Mouse (Mus musculus) limb, embryonic 14.5 days (tissue): ENCODE data around the gene Fam213a. TPM values are rescaled to one million over a fixed set of nuclear protein-coding genes. Genes with fewer than 3 reads are reported as not detected.

Experiments
- ATAC-seq: fragments of 200-750 bp; cut with Nextera tagmentation; 2 replicates; pipeline ENCODE4 v1.8.0; 2017; ENCODE audit warnings: low read depth, moderate number of reproducible peaks, moderate TSS enrichment; ENCODE audit not compliant: low FRiP score
- DNase-seq: peaks from one replicate; pipeline ENCODE4 v3.0.0-alpha.2; 2015; ENCODE audit warnings: low spot score
- H3K27ac ChIP-seq: fragments of 300-500 bp; sonication (generic); replicated peaks from 2 replicates; pipeline ENCODE4 v1.5.1; 2014; ENCODE audit warnings: low read depth, mild to moderate bottlenecking, low read length, moderate library complexity, mixed read lengths
- H3K27me3 ChIP-seq: fragments of 300-500 bp; sonication (generic); 2 replicates; pipeline ENCODE4 v1.6.1; 2014; ENCODE audit warnings: low read length, mixed read lengths; ENCODE audit not compliant: control insufficient read depth, insufficient read depth
- H3K36me3 ChIP-seq: fragments of 300-500 bp; sonication (generic); 2 replicates; pipeline ENCODE4 v1.6.1; 2014; ENCODE audit warnings: mild to moderate bottlenecking, low read length, moderate library complexity, mixed read lengths; ENCODE audit not compliant: control insufficient read depth, insufficient read depth
- H3K4me1 ChIP-seq: fragments of 300-500 bp; sonication (generic); 2 replicates; pipeline ENCODE4 v1.6.1; 2014; ENCODE audit warnings: antibody characterized with exemption, low read length, mixed read lengths; ENCODE audit not compliant: control insufficient read depth, insufficient read depth
- H3K4me2 ChIP-seq: fragments of 300-500 bp; sonication (generic); replicated peaks from 2 replicates; pipeline ENCODE4 v1.6.1; 2014; ENCODE audit warnings: low read depth, mild to moderate bottlenecking, low read length, moderate library complexity; ENCODE audit not compliant: severe bottlenecking
- H3K4me3 ChIP-seq: fragments of 300-500 bp; sonication (generic); replicated peaks from 2 replicates; pipeline ENCODE4 v1.5.1; 2014; ENCODE audit warnings: low read length
- H3K9ac ChIP-seq: fragments of 300-500 bp; sonication (generic); 2 replicates; pipeline ENCODE4 v1.6.1; 2014; ENCODE audit warnings: mild to moderate bottlenecking, low read depth, low read length, moderate library complexity; ENCODE audit not compliant: severe bottlenecking
- H3K9me3 ChIP-seq: fragments of 300-500 bp; sonication (generic); 2 replicates; pipeline ENCODE4 v1.6.1; 2016; ENCODE audit warnings: low read length; ENCODE audit not compliant: control insufficient read depth
- POLR2A ChIP-seq: fragments of 200-500 bp; IDR thresholded peaks from 2 replicates; pipeline ENCODE4 v1.8.0; 2012; ENCODE audit warnings: inconsistent platforms, mild to moderate bottlenecking, moderate library complexity, borderline replicate concordance; ENCODE audit not compliant: insufficient read depth, insufficient read length; ENCODE audit errors: extremely low read depth
- WGBS: fragments of 180-500 bp; shearing (Covaris S2); extraction: QIAGEN DNeasy Blood & Tissue Kit; methylation state at CpG from one replicate; pipeline ENCODE4 v1.1.7; 2014; 5-methylcytosine and 5-hydroxymethylcytosine counted together
- polyA plus RNA-seq, 2 experiments: library from polyadenylated mRNA; depleted of rRNA in 1 of 2; stranded (reverse) in 1 of 2; unstranded in 1 of 2; fragments of >200 nt; fragmentation: Nextera tagmentation in 1 of 2; extraction: Ambion mirVana in 1 of 2; gene quantifications; 2 replicates each; pipeline versions ENCODE4 v1.2.1 to v1.2.3; 2012 to 2014

The Fam213a gene
- polyA plus RNA-seq, 2 experiments, result 19.6 to 27.1 TPM

DNA sequence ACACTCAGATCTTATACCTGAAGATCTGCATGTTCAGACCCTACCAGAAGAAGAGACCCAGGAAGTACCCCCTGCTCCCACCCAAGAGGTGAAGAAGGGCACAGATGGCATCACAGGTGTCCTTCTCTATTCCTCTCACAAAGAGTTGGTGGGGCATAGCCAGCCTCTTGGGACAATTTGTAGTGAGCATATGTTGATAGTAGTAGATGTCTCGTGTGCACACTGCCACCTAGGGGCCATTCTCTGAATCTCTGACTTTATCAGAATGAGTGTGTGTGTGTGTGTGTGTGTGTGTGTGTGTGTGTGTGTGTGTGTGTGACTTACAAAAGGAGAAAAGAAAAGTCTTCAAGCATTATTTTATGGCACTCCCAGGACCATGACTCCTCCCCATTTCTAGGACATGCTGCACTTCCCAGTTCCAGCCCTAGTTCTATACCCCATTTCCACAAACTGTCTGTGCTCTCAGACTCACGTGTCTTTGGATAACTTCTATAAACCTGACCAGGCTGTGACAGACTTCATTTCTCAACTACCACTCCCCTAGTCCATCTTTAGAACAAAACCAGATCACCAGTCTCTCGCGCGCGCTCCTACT is 38.4 kb downstream of the Fam213a start:
- WGBS, result 78% methylated on average over 6 of the region's 6 CpGs
- Histone ChIP-seq H3K9me3 (no peaks in the 10 kb centered on the region), H3K4me2 (no peak overlapping the region), H3K36me3 (no peaks in the 10 kb centered on the region), H3K9ac (no peak overlapping the region), H3K27me3 (no peaks in the 10 kb centered on the region), H3K27ac (no peak overlapping the region), H3K4me1 (peaks cover 3% of the 10 kb centered on the region; the same call in 1 of the 2 replicates), H3K4me3 (no peak overlapping the region)
- TF ChIP-seq POLR2A, result no peak
- DNase-seq, result peak; percentile 82
- ATAC-seq, result peak; percentile 59

DNA sequence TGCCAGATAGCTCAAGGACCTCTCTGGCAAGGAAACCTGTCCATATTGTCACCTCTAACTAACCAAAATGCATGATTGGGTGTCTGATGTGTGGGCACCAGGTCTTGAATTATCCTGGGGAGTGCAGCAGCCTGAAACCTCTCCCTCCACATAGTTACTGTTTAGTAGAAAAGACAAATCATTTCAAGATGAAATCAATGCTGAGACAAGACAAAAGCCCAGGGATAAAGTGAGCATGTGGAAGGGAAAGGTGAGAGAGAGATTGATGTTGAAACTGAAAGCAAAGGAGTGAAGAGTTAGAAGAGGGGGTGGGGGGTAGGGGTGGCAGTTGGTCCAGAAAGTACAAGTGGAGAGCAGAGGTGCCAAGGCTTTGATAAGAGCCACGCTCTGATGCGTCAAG is 45.5 kb downstream of the Fam213a start:
- no peak overlapping the region for H3K9ac ChIP-seq
- DNase-seq (no peak), ATAC-seq (no peak)
- H3K27ac ChIP-seq, result no peak overlapping the region
- H3K4me1 ChIP-seq, result peaks cover 25% of the 10 kb centered on the region
- no peaks in the 10 kb centered on the region for H3K27me3 ChIP-seq
- no peak overlapping the region; the same call in 1 of the 2 replicates for H3K4me3 ChIP-seq
- 89% methylated on average over 2 of the region's 2 CpGs for WGBS
- H3K9me3 ChIP-seq, result no peaks in the 10 kb centered on the region
- TF ChIP-seq POLR2A, result no peak
- no peaks in the 10 kb centered on the region for H3K36me3 ChIP-seq
- no peak overlapping the region for H3K4me2 ChIP-seq

- Histone ChIP-seq H3K9me3 (no peaks in the 10 kb centered on the region), H3K4me3 (peak overlapping the region; percentile 84), H3K27me3 (no peaks in the 10 kb centered on the region), H3K4me2 (peak overlapping the region; percentile 76), H3K27ac (peak overlapping the region; percentile 58; the same call in 1 of the 2 replicates), H3K9ac (peak overlapping the region; percentile 60), H3K36me3 (no peaks in the 10 kb centered on the region), H3K4me1 (peaks cover 27% of the 10 kb centered on the region)
- DNase-seq (no peak), ATAC-seq (no peak)
- WGBS, result 2% methylated on average over 6 of the region's 6 CpGs
- TF ChIP-seq POLR2A, result no peak
Measured at GRCm38 (mm10) chr14:40967598-40967900, 46.0 kb downstream of the Fam213a start.

GRCm38 (mm10) chr14:40966862-40967597 is 46.6 kb downstream of the Fam213a start:
- H3K4me1 ChIP-seq, result peaks cover 30% of the 10 kb centered on the region
- H3K9ac ChIP-seq, result peak overlapping the region; percentile 92
- no peaks in the 10 kb centered on the region for H3K27me3 ChIP-seq
- ATAC-seq (peak; percentile 93), DNase-seq (peak; percentile 97)
- no peaks in the 10 kb centered on the region for H3K9me3 ChIP-seq
- H3K4me2 ChIP-seq, result peak overlapping the region; percentile 76
- no peaks in the 10 kb centered on the region for H3K36me3 ChIP-seq
- no peak for TF ChIP-seq POLR2A
- peak overlapping the region; percentile 84 for H3K4me3 ChIP-seq
- peak overlapping the region; percentile 84 for H3K27ac ChIP-seq
- under 1% methylated on average over 36 of the region's 62 CpGs for WGBS

DNA sequence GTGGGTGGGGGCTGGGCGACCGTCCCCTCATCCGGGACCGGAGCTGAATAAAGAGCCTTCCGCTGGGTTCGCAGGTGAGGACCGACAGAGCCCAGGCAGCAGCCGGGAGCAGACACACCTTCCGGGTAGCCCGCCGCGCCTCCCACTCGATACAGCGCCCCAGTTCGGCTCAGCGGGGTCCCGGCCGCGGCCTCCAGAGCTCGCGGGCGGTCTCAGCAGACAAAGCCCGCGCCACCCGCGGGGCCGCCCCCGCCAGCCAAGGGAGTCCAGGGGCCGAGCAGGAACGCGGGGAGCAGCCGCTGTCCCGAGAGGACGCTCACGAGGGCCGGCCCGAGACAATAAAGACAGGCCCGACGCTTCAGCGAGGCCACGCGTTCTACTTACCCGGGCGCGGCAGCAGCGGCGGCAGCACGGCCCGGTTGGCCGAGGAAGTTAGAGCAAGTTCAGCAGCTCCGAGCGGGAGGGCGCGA is 47.2 kb downstream of the Fam213a start, which contains the start of gene Tspan14:
Gene Tspan14 (minus strand): TSS at position 416 of the 470 bp plus-strand sequence.
- DNase-seq (no peak), ATAC-seq (peak; percentile 54)
- peak within 1 kb of the TSS; percentile 84 for H3K27ac ChIP-seq
- H3K9me3 ChIP-seq, result no peaks in the 10 kb centered on the region
- no peaks in the 10 kb centered on the region for H3K36me3 ChIP-seq
- peaks cover 30% of the 10 kb centered on the region for H3K4me1 ChIP-seq
- H3K27me3 ChIP-seq, result no peaks in the 10 kb centered on the region
- peak within 1 kb of the TSS; percentile 76 for H3K4me2 ChIP-seq
- peak within 1 kb of the TSS; percentile 92 for H3K9ac ChIP-seq
- peak within 1 kb of the TSS; percentile 84 for H3K4me3 ChIP-seq
- TF ChIP-seq POLR2A, result 0 out of 2 replicates have a peak, but pooled peaks have one; percentile 48
- 0% methylated on average over 10 of the region's 54 CpGs for WGBS
